Mouse (Mus musculus) adrenal gland, postnatal 10 days (tissue): ENCODE measurements around the gene Dixdc1. TPM values are rescaled to one million over a fixed set of nuclear protein-coding genes. Genes with fewer than 3 reads are reported as not detected.

Source experiments
- DNase-seq: peaks from one replicate; pipeline ENCODE4 v3.0.0; 2021; ENCODE audit warnings: mixed read lengths
- total RNA-seq, 2 experiments: library from RNA; stranded (reverse); gene quantifications; 2 replicates each; pipeline ENCODE4 v1.2.3; 2021

The Dixdc1 gene
- total RNA-seq, 2 experiments from 2014 or later: 7.8 to 10.1 TPM

DNA sequence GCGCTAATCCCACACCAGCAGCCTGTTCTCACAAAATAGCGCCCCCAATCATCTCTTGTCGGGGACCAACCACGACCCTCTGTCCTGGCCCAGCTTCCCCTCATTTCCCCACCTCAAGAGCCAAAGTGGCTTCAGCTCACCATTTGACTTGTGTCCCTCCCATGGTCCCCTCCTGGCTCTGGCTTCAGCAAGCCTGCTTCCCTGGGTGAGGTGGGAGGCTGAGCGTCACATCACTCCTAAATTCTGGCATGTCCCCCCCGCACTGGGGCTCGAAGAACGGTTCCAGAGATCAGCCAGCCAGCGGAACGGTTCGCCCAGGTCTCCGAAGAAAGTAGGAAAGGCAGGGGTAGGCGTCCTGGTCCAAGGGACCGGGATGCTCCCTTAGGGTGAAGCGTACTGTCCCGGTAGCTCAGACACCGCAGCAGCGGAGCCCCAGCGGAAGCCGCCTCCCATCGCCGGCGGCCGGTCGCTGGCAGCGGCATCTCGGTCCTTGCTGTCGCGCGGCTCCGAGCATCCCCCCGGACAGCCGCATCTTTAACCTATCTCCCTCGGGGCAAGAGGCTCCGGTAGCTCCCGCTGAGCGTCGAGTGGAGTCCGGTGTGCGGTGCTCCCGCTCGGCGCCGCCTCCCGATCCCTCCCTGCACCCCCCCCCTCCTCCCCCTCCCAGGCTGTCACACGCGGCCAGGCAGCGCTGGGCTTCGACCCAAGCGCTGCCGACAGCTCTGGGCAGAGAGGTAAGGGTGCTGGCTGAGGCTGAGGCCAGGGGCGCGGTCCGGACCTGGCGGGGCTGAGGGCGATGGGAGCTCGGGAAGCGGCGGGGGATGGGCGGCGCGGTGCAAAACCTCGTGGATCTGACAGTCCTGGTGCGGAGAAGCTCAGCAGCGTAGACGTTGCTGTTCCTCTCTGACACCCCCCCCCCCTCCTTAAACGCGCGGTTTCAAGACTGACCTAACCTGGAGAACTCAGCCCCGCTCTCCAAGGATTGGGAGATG, 40.6 kb downstream of the Dixdc1 start:
- DNase-seq: peak; percentile 52

DNA sequence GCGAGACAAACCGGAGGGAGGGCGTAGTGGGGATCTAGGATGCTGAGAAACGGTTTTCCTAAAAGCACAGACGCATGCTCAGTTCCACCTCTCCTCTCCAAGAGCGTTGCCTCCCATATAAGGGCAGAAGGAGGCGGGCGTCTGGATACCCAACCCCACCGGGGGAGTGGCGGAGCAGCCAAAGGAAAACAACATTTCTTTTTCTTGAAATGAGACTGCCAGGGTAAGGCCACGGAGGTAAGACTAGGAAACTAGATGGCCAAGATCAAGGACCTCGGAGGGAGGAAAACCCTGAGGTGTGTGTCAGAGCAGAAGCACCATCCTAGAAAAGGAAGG, 41.6 kb downstream of the Dixdc1 start:
- DNase-seq: peak; percentile 82

DNA sequence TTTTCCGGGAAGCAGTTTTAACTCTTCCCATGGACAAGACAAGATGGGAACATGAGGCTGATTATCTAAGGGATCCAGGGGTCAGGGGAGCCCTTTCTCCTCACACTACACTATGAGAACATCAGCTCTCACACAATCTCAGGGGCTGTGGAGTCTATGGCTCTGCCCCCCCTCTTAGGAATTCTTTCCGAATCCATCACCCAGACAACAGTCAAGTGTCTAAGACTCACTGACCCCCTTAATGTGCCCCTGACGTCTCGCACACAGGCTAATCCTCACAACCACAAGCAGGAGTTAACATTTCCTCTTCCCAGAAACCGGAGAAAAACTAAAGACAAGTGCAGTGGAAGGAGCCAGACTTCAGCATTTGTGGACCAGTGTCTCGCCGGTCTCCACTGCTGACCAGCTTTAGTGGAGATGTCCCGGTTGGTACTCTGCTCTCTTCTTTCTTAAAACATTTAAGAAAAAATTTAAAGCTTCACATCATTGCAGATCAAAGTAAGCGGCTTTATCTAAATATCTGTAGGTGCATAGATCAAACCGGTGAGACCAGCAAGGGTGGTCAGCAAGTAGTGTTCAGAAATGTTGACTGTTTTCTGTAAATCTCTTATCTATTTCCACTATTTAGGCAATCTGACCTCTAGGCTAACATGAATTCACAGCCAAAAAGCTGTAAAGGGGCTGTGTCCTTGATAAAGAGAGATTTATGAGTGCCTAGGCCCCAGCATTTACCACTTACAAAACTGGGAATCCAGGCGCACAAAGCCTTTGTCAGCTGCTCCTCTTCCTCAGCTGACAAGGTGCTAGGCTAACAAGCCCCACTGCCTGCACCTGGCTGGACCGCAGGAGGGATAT, 42.2 kb downstream of the Dixdc1 start:
- no peak for DNase-seq

DNA sequence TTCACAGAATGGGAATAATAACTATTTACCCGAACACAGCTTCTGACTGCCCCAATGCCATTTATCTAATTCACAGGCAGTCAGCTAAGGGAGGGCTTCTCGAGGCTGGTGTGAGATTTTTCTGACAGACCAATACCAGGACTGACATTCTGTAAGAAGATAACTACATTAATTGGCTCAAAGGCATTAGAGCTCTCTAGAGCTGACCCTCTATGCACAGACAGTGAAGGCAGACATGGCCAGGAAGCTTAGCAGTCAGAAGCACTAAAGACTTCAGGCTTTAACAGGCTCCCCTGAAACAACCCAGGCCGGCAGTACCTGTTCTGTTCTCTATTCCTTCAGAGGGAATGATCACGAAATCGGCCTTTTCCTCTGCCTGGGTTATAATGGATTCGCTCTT, 44.2 kb downstream of the Dixdc1 start:
- no peak for DNase-seq

GRCm38 (mm10) chr9:50693631-50694030, 45.7 kb downstream of the Dixdc1 start:
- DNase-seq: peak; percentile 47

DNA sequence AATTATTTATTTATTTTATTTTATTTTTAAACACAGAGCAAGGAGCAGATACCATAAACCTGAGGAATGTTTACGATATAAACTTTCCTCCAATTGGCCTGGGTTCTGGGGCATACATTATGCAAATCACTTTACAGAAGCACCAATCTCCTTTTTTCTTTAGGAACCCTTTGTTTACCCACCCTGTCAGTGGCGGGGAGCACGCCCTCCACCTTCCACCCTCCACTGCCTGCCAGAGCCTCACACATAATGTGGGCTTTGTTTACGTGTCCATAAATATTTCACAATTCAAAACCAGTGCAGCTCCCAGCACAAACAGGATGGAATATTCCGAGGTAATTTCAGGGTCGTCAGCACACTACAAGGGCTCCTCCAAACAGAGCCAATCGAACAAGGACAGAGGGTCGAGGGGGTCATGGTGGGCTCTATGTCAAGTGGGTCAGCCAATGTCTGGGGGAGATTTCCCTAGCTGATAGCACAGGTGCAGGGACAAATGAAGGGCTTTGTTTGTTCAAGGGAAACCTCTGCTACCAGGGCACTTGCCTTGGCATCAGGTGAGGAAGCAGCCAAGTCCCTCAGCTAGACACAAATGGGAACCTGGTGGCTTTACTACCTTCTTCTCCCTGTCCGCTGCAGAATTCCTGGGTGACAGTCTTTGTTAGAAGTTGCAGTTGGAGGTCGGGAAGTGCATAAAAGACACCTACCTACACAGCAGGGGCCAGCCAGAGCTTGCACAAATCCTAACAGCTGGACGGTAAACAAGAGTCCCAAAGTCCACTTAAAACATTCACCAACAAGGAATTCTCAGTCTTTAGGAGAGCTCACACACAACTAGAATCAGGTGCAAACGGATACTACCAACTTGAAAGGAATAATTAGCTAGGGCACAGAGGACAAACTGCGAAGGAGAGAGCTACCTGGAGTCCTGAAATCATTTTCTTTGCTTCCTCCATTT, 46.4 kb downstream of the Dixdc1 start:
- no peak for DNase-seq

- DNase-seq: no peak
These were observed 52.3 kb downstream of the Dixdc1 start for GRCm38 (mm10) chr9:50686866-50687652.

GRCm38 (mm10) chr9:50681727-50682126, 57.6 kb downstream of the Dixdc1 start:
- no peak for DNase-seq

DNA sequence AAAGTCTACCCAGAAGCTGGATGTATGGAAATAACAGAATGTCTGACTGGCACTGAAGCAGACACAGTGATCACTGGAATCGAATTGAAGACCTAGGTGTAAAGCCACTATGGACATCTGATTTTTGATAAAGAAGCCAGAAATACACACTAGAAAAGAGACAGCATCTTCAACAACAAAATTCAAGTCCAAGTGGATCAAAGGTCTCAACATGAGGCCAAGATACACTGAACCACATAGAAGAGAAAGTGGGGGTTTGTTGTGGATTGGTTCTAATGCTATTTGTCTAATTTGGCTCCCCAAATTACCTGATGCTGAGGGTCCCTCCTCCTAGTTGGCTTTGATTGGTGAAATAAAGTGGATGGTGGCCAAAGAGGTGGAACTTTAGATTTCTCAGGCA, 59.9 kb downstream of the Dixdc1 start:
- DNase-seq: no peak

- DNase-seq: no peak
These were observed 64.5 kb downstream of the Dixdc1 start for GRCm38 (mm10) chr9:50674771-50675170.

DNA sequence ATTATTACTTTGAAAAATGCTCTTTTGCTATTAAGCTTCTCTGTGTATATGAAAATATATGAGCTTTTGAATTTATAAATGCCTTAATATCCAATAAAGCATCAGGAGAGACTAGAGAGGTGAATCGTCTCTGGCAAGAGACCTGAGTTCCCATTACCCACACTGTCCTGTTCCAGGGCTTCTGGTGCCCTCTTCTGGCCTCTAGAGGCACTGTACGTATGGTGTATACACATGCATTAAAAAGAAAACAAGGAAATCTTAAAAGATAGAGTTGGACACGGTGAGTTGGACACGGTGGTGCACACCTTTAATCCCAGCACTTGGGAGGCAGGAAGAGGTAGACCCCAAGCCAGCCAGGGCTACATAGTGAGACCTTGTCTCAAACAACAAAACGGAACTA, 68.6 kb downstream of the Dixdc1 start:
- peak; percentile 76 for DNase-seq

DNA sequence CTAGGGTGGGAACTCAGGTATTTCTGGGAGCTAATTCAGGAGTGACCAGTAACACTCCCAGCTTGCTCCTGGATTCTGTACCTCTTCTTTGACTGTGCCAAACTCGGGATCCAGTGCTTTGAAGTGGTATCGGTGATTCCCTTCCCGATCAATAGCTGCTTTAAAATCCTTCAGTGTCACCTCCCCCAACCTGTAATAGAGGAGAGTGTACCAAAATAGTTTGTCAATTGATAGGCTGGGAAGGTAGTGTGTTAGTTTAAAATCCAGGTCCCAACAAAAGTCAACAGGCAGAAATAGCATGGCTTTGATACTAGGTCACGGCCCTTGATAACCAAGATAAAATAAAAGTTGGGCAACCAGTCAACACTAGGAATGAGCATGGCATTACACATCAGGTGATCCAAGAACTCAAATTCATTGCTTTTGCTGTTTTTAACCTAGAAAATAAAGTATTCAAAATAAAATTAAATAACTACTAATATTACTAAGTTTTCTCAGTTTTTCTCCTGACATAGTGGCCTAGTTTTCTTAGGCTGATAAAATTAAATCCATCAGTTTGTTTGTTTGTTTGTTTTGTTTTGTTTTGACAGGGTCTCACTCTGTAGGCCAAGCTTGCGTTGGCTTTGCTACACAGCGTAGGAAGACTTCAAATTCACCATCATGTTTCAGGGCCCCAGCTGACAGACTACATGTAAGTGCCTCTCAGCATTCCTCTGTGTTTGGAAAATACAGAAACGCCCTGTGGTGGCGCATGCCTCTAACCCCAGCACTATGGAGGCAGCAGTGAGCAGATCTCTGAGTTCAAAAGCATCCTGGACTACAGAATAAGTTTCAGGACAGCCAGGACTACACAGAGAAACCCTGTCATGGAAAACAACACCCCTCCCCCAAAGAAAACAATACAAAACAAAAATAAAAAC, 71.5 kb downstream of the Dixdc1 start:
- no peak for DNase-seq

DNA sequence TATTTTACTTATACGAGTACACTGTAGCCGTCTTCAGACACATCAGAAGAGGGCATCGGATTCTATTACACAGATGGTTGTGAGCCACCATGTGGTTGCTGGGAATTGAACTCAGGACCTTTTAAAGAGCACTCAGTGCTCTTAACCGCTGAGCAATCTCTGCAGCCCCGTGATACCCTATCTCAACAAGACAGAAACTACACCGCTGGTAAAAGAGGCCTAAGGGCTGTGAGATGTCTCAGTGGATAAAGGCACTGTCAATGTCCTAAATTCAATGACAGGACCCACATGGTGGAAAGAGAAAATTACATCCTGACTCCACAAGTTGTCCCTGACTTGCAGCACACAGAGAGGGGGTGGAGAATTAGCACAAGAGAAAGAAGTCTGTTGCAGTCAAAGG, 72.9 kb downstream of the Dixdc1 start:
- no peak for DNase-seq

- no peak for DNase-seq
These were observed 74.5 kb downstream of the Dixdc1 start for GRCm38 (mm10) chr9:50664826-50665225.

DNA sequence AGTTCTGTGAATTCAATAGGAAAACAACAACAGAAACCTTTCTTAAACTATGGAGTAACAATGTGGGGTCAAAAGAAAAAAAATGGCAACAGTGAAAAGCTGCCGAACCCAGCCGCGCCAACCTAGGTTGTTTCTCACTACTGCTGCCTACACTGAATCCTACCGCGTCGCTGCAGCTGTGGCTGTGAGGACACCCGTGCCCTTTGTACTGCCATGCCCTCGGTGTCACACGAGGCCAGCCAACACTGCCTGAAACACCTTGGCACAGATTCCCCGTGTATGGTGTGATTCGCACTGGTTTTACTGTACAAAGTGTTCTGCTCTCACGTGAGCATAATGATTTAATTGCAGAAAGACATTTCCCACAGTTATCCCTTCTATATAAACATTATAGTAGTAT, 78.9 kb downstream of the Dixdc1 start:
- DNase-seq: peak; percentile 77

GRCm38 (mm10) chr9:50659392-50660217, 79.7 kb downstream of the Dixdc1 start, which contains the start of gene Dlat:
TSS of gene Dlat (minus strand) at chr9:50659780.
- peak; percentile 90 for DNase-seq

DNA sequence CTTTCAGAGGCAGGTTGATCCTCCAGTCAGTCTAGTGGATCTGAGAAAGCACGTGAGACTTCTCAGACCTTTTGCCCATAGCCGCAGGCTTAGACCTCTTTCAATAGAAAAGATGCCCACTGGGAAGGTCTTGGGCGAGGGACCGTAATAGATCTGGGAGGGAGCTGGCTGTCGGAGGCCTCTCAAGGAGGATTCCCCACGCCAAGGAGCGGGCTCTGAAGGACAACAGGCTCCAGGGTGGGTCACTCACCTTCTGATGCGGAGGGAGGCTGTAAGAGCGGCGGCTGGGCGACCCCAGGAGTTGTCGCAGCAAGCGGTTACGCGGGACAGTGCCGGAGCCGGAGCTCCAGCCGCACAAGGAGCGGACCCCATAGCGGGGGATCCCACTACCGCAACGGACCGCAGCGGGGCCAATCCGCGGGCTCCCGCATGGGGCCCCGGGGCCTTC, 80.4 kb downstream of the Dixdc1 start:
- peak; percentile 39 for DNase-seq

- DNase-seq: no peak
These were observed 80.9 kb downstream of the Dixdc1 start for GRCm38 (mm10) chr9:50658391-50658790.

DNA sequence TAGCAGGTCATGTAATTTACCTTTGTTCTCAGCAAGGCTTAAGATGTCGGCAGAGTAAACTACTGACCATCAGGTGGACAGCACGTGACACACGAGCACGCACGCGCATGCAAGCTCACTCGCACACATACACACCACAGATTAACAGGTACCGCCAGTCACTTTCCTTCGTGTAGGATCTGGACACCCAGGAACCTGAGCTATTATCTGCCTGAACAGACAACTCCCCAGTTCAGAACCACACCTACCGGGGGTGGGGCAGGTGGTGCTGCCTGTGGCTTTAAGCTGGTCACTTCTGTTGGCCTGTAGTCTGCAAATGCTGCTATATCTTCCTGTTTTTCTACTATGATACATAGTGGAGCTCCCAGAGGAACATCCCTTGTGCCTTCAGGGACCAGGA, 88.8 kb downstream of the Dixdc1 start:
- no peak for DNase-seq
